In genomic region chr15:99251626-99252380, GRCm38 (mm10) we compare ENCODE assay signal across 8 mouse cellular contexts. TPM values are rescaled to one million over a fixed set of nuclear protein-coding genes. Genes with fewer than 3 reads are reported as not detected.
DNase-seq lines count a peak whose midpoint lies in the region; ATAC-seq and TF ChIP-seq lines count a peak whose summit lies in the region.

Gene Mcrs1, minus strand, starts transcription at chr15:99251961.

- peak within 1 kb of the TSS; percentile 68 for H3K4me2 ChIP-seq in embryonic facial prominence, embryonic 14.5 days (ENCODE audit: low read depth, low read length)
- peak within 1 kb of the TSS; percentile 84 for H3K4me2 ChIP-seq in limb, embryonic 13.5 days (replicated peaks)
- peak within 1 kb of the TSS; percentile 91 for H3K4me2 ChIP-seq in midbrain, embryonic 16.5 days (ENCODE audit: low read length)

- peak within 1 kb of the TSS; percentile 50 for H3K4me3 ChIP-seq in embryonic facial prominence, embryonic 14.5 days (ENCODE audit: low read depth, low read length)
- peak within 1 kb of the TSS; percentile 89 for H3K4me3 ChIP-seq in heart, adult 2 months
- peak within 1 kb of the TSS; percentile 59 for H3K4me3 ChIP-seq in limb, embryonic 13.5 days
- H3K4me3 ChIP-seq in midbrain, embryonic 16.5 days (ENCODE audit: low read depth, low read length): peak within 1 kb of the TSS; percentile 63

- DNase-seq in 3T3-L1 (ENCODE audit: low read depth, low spot score): peak; percentile 100
- DNase-seq in adrenal gland, postnatal 4 days (ENCODE audit: low spot score in 2 of 2): peak; percentile 85 to 91
- peak; percentile 100 for DNase-seq in embryonic facial prominence, embryonic 14.5 days (ENCODE audit: low spot score)
- DNase-seq in heart, adult 2 months: peak; percentile 96 to 98
- peak; percentile 98 to 99 for DNase-seq in kidney, adult 8-10 months
- peak; percentile 95 to 97 for DNase-seq in spleen, postnatal 10 days (ENCODE audit: low spot score in 2 of 2)

- TF ChIP-seq POLR2A in heart, adult 2 months (IDR thresholded peaks at IDR 0.05; ENCODE audit: insufficient read depth, low read depth, low read length): peak; percentile 65

- H3K4me1 ChIP-seq in embryonic facial prominence, embryonic 14.5 days (ENCODE audit: control insufficient read depth, insufficient read depth, low read length): no peaks in the 10 kb centered on the region
- H3K4me1 ChIP-seq in heart, adult 2 months (ENCODE audit: control insufficient read depth, insufficient read depth, low read length): peaks cover 2% of the 10 kb centered on the region; the same call in 1 of the 2 replicates
- peaks cover 17% of the 10 kb centered on the region; the same call in 1 of the 2 replicates for H3K4me1 ChIP-seq in limb, embryonic 13.5 days
- H3K4me1 ChIP-seq in midbrain, embryonic 16.5 days (ENCODE audit: control insufficient read depth, insufficient read depth, low read length): peaks cover 12% of the 10 kb centered on the region

- peaks cover 31% of the 10 kb centered on the region for H3K36me3 ChIP-seq in embryonic facial prominence, embryonic 14.5 days (ENCODE audit: control insufficient read depth, insufficient read depth, low read length)
- H3K36me3 ChIP-seq in heart, adult 2 months (ENCODE audit: control insufficient read depth, insufficient read depth, low read length): no peaks in the 10 kb centered on the region
- H3K36me3 ChIP-seq in limb, embryonic 13.5 days: peaks cover 34% of the 10 kb centered on the region
- peaks cover 9% of the 10 kb centered on the region for H3K36me3 ChIP-seq in midbrain, embryonic 16.5 days (ENCODE audit: control insufficient read depth, insufficient read depth, low read length)

- intact Hi-C loops in heart, adult 2 months (cut with DNase I): loop anchor here (2.0 kb wide), 1 partner anchor 43 kb away; the partner anchor contains the start of genes Fam186b and Prpf40b

- 0% methylated on average over 52 of the region's 52 CpGs for WGBS in embryonic facial prominence, embryonic 14.5 days
- under 1% methylated on average over 52 of the region's 52 CpGs for WGBS in heart, adult 2 months
- WGBS in limb, embryonic 13.5 days: under 1% methylated on average over 52 of the region's 52 CpGs
- WGBS in midbrain, embryonic 16.5 days: under 1% methylated on average over 52 of the region's 52 CpGs

- H3K9me3 ChIP-seq in embryonic facial prominence, embryonic 14.5 days (ENCODE audit: control insufficient read depth, low read length): no peaks in the 10 kb centered on the region
- no peaks in the 10 kb centered on the region for H3K9me3 ChIP-seq in limb, embryonic 13.5 days
- H3K9me3 ChIP-seq in midbrain, embryonic 16.5 days (replicated peaks; ENCODE audit: control insufficient read depth, low read length, poor library complexity, severe bottlenecking): no peaks in the 10 kb centered on the region

- H3K9ac ChIP-seq in embryonic facial prominence, embryonic 14.5 days (ENCODE audit: low read depth, low read length): peak within 1 kb of the TSS; percentile 71
- peak within 1 kb of the TSS; percentile 75 for H3K9ac ChIP-seq in heart, adult 2 months (ENCODE audit: low read depth, low read length)
- H3K9ac ChIP-seq in limb, embryonic 13.5 days: peak within 1 kb of the TSS; percentile 72
- H3K9ac ChIP-seq in midbrain, embryonic 16.5 days (ENCODE audit: low read depth, low read length): peak within 1 kb of the TSS; percentile 79

- TF ChIP-seq CTCF in heart, adult 2 months (IDR thresholded peaks at IDR 0.05): no peak

- 0 out of 2 replicates have a peak, but pooled peaks have one; percentile 61 for TF ChIP-seq EP300 in heart, adult 2 months (IDR thresholded peaks at IDR 0.05; ENCODE audit: insufficient read depth, low read depth, low read length)

- no peaks in the 10 kb centered on the region for H3K79me2 ChIP-seq in heart, adult 2 months (replicated peaks; ENCODE audit: control insufficient read depth, insufficient read depth, low read length)

- peak; percentile 95 for ATAC-seq in embryonic facial prominence, embryonic 14.5 days (ENCODE audit: low read depth)
- ATAC-seq in limb, embryonic 13.5 days (ENCODE audit: low FRiP score, low read depth): peak; percentile 95
- peak; percentile 94 for ATAC-seq in midbrain, embryonic 16.5 days

- peak within 1 kb of the TSS; percentile 96 for H3K27ac ChIP-seq in embryonic facial prominence, embryonic 14.5 days (replicated peaks; ENCODE audit: low read depth, low read length)
- peak within 1 kb of the TSS; percentile 99 for H3K27ac ChIP-seq in heart, adult 2 months
- peak within 1 kb of the TSS; percentile 97 for H3K27ac ChIP-seq in limb, embryonic 13.5 days
- H3K27ac ChIP-seq in midbrain, embryonic 16.5 days (ENCODE audit: low read length): peak within 1 kb of the TSS; percentile 97

- H3K27me3 ChIP-seq in embryonic facial prominence, embryonic 14.5 days (replicated peaks; ENCODE audit: control insufficient read depth, insufficient read depth, low read length): no peaks in the 10 kb centered on the region
- H3K27me3 ChIP-seq in heart, adult 2 months (ENCODE audit: control insufficient read depth, insufficient read depth, low read length): no peaks in the 10 kb centered on the region
- H3K27me3 ChIP-seq in limb, embryonic 13.5 days: no peaks in the 10 kb centered on the region
- H3K27me3 ChIP-seq in midbrain, embryonic 16.5 days (ENCODE audit: control insufficient read depth, insufficient read depth, low read depth, low read length): no peaks in the 10 kb centered on the region

RNA-seq across cellular contexts. Expression of gene Mcrs1, which starts in this region (rescaled TPM):
- total RNA-seq in adrenal gland, postnatal 4 days (2021): 10 to 100 TPM; 72.0 to 72.8 TPM
- polyA plus RNA-seq in embryonic facial prominence, embryonic 14.5 days (2014; fragmentation: Nextera tagmentation; extraction: Ambion mirVana): 115 and 130 TPM in 2 replicates
- total RNA-seq in heart, adult 2 months (2021): 10 to 100 TPM; 44.2 to 52.3 TPM
- polyA plus RNA-seq in heart, adult 2 months (2012; rRNA removed): 62.1 and 67.1 TPM in 2 replicates
- 143 and 144 TPM in 2 replicates for polyA plus RNA-seq in limb, embryonic 13.5 days (2015; fragmentation: Nextera tagmentation; extraction: Ambion mirVana)
- 209 and 211 TPM in 2 replicates for polyA plus RNA-seq in midbrain, embryonic 16.5 days (2015; fragmentation: Nextera tagmentation; extraction: Ambion mirVana)

Comparison
In these comparisons a context has a peak if more than half of its experiments do, and no peak if none do; other contexts are left out.
1. Peak in every context shown above with its lines: DNase-seq, ATAC-seq, H3K4me3 ChIP-seq and H3K27ac ChIP-seq.